Mouse (Mus musculus): ENCODE results near the gene Skap1.

- no peak for TF ChIP-seq POU5F1 (IDR thresholded peaks at IDR 0.05; ENCODE audit: borderline replicate concordance, low read length)
- TF ChIP-seq CTCF (conservative IDR thresholded peaks at IDR 0.05; ENCODE audit: low read length): no peak
- no peak for TF ChIP-seq NANOG (IDR thresholded peaks at IDR 0.05; ENCODE audit: borderline replicate concordance, low read length)
These were observed 131.5 kb downstream of the Skap1 start for GRCm38 (mm10) chr11:96595890-96596289.

All from E14TG2a.4 (cell line).